Mouse (Mus musculus) limb, embryonic 11.5 days (tissue): Measurements from ENCODE around the gene Irf1. TPM values are rescaled to one million over a fixed set of nuclear protein-coding genes. Genes with fewer than 3 reads are reported as not detected.

ENCODE experiments used
- ATAC-seq: fragments of 200-750 bp; cut with Nextera tagmentation; 2 replicates; pipeline ENCODE4 v1.8.0; 2017; ENCODE audit warnings: low read depth; ENCODE audit not compliant: insufficient number of reproducible peaks, low FRiP score, low TSS enrichment
- DNase-seq: peaks from one replicate; pipeline ENCODE4 v3.0.0-alpha.2; 2015; ENCODE audit warnings: low spot score
- H3K27ac ChIP-seq: fragments of 300-500 bp; sonication (generic); replicated peaks from 2 replicates; pipeline ENCODE4 v1.5.1; 2014; ENCODE audit warnings: low read depth, mild to moderate bottlenecking, low read length
- H3K27me3 ChIP-seq: fragments of 300-500 bp; sonication (generic); 2 replicates; pipeline ENCODE4 v1.6.1; 2014; ENCODE audit warnings: mild to moderate bottlenecking, low read length, mixed read lengths; ENCODE audit not compliant: control insufficient read depth, insufficient read depth
- H3K36me3 ChIP-seq: fragments of 300-500 bp; sonication (generic); 2 replicates; pipeline ENCODE4 v1.6.1; 2014; ENCODE audit warnings: mild to moderate bottlenecking, low read length, moderate library complexity, mixed read lengths; ENCODE audit not compliant: control insufficient read depth, insufficient read depth
- H3K4me1 ChIP-seq: fragments of 300-500 bp; sonication (generic); 2 replicates; pipeline ENCODE4 v1.6.1; 2014; ENCODE audit warnings: low read length, mixed read lengths; ENCODE audit not compliant: control insufficient read depth, insufficient read depth
- H3K4me2 ChIP-seq: fragments of 300-500 bp; sonication (generic); 2 replicates; pipeline ENCODE4 v1.6.1; 2014; ENCODE audit warnings: low read depth, mild to moderate bottlenecking, moderate library complexity; ENCODE audit not compliant: severe bottlenecking
- H3K4me3 ChIP-seq: fragments of 300-500 bp; sonication (generic); 2 replicates; pipeline ENCODE4 v1.5.1; 2014; ENCODE audit warnings: low read depth, low read length
- H3K9ac ChIP-seq: fragments of 300-500 bp; sonication (generic); 2 replicates; pipeline ENCODE4 v1.6.1; 2014; ENCODE audit warnings: mild to moderate bottlenecking, low read length
- H3K9me3 ChIP-seq: fragments of 300-500 bp; sonication (generic); 2 replicates; pipeline ENCODE4 v1.6.1; 2016; ENCODE audit warnings: low read length; ENCODE audit not compliant: control insufficient read depth
- WGBS: fragments of 180-500 bp; shearing (Covaris S2); extraction: QIAGEN DNeasy Blood & Tissue Kit; methylation state at CpG from one replicate; pipeline ENCODE4 v1.1.7; 2014; 5-methylcytosine and 5-hydroxymethylcytosine counted together
- polyA plus RNA-seq: library from polyadenylated mRNA; unstranded; fragments of >200 nt; fragmentation: Nextera tagmentation; extraction: Ambion mirVana; gene quantifications from 2 replicates; pipeline ENCODE4 v1.2.1, GENCODE M21; 2014

Gene Irf1
- polyA plus RNA-seq, 1 experiment from 2014 or later: 8.0 TPM

DNA sequence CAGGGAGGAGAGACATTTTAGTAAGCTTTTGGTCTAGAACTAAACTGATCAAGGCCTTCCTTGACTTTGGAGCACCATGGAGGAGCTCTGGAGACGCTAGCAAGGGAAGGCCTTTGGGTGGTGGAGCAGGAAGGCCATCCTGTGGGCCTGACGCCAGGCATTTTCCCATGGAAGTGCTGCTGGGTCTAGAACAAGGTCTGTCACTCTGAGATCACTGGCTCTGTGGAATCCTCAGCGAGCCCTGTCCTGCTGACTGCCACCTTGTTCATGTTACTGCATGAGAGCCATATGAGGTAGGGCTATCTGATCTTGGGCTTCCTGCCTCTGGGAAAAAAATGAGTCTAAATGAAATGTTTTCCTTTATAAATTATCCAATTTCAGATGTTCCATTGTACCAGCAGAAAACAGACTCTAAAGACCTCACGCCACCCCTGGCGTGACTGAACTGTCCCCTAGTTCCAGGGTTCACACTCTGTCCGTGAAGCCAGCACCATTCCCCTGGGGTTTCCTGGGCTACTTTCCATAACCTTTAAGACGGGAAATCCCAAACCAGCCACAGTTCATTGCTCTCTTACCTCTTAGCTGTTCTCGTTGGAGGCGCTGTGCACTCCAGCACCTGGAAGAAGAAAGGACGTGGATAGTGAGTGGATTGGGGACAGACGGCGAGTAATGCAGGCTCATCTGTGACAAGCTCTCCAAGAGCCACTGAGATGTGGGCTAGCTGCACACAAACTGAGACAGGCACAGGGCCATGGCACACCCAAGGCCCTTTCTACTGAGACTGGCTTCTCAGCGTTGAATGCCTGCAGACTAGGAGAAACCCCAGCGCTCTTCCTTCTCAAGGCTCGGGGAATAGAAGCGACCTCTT lies 43.4 kb downstream of the Irf1 start:
- WGBS: 84% methylated on average over 16 of the region's 16 CpGs

DNA sequence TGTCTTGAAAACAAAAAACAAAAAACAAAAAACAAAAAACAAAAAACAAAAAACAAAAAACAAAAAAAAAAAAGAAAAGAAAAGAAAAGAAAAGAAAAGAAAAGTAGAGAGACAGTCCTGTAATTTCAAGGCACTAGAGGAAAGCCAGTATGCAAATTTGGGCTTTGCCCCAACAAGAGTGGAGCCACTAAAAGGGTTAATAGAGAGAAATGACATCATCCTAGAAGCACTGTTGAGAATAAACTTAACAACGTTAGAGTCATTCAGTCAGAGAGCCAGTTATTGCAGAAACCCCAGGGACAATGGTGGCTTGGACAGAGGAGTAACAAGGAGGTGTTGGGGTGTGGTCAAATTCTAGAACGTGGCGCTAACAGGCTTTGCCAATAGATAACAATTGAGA lies 45.0 kb downstream of the Irf1 start:
- no peak for ATAC-seq

More for the DNA sequence above, 43.4 kb downstream of the Irf1 start:
- Histone ChIP-seq H3K27me3 (no peaks in the 10 kb centered on the region), H3K9me3 (no peaks in the 10 kb centered on the region), H3K4me1 (no peaks in the 10 kb centered on the region), H3K4me3 (no peak overlapping the region), H3K36me3 (no peaks in the 10 kb centered on the region), H3K27ac (no peak overlapping the region), H3K9ac (no peak overlapping the region), H3K4me2 (no peak overlapping the region)
- ATAC-seq (no peak), DNase-seq (no peak)

DNA sequence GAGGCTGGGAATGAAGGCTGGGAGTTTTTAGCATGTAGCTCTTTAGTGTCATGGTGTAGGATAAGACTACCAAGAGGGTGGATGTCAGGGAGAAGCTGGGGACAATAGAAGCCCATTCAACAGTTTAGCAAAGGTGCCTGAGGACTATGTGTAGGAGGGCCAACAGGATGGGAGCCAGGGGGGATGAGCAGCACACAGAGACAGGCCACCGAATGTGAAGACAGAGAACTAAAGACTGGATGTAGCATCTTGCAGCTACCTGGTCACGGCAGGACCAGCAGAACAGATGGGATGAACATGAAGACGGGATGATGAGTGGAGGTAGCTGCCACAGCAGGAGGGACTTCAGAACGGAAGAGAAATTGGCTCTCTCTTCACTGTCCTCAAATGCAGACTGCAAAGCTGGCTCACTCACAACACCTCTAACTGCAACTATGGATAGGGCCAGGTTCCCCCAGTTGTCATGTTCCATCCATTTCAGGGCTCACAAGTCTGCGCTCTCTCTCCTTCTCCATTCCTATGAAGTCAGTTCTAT lies 47.1 kb downstream of the Irf1 start:
- 86% methylated on average over 5 of the region's 5 CpGs for WGBS
- ATAC-seq: no peak

More for the DNA sequence above, 45.0 kb downstream of the Irf1 start:
- Histone ChIP-seq H3K4me3 (no peak overlapping the region), H3K9ac (no peak overlapping the region), H3K9me3 (no peaks in the 10 kb centered on the region), H3K4me2 (no peak overlapping the region), H3K4me1 (no peaks in the 10 kb centered on the region), H3K27ac (no peak overlapping the region), H3K36me3 (no peaks in the 10 kb centered on the region), H3K27me3 (no peaks in the 10 kb centered on the region)
- DNase-seq: no peak
- 69% methylated on average over 3 of the region's 3 CpGs for WGBS

DNA sequence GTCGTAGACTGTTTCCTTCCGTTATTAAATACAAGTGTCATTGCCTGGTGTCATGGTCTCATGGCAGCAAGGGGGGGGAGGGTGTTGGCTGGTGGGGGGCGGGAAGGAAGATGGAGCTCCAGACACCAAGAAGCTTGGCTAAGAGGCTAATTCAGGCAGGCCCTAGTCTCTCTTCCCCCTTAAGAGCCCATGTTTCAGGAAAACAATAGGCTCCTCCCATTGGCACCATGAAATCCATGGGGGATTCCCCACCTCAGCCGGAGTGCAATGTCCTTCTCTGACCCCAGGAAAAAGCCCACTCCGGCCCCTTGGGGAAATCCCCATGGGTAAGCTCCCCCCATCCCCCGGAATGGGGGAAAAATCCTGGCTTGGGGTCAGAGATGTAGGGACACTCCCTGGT lies 49.0 kb downstream of the Irf1 start:
- ATAC-seq (no peak), DNase-seq (no peak)
- no peaks in the 10 kb centered on the region for H3K9me3 ChIP-seq
- H3K4me1 ChIP-seq: no peaks in the 10 kb centered on the region
- no peak overlapping the region for H3K4me2 ChIP-seq
- 66% methylated on average over 6 of the region's 6 CpGs for WGBS
- H3K27me3 ChIP-seq: no peaks in the 10 kb centered on the region
- H3K27ac ChIP-seq: no peak overlapping the region
- H3K36me3 ChIP-seq: no peaks in the 10 kb centered on the region
- no peak overlapping the region for H3K9ac ChIP-seq
- no peak overlapping the region for H3K4me3 ChIP-seq

More for the DNA sequence above, 47.1 kb downstream of the Irf1 start:
- H3K9ac ChIP-seq: no peak overlapping the region
- no peak overlapping the region for H3K27ac ChIP-seq
- H3K9me3 ChIP-seq: no peaks in the 10 kb centered on the region
- H3K27me3 ChIP-seq: no peaks in the 10 kb centered on the region
- H3K4me3 ChIP-seq: no peak overlapping the region
- no peak overlapping the region for H3K4me2 ChIP-seq
- H3K36me3 ChIP-seq: no peaks in the 10 kb centered on the region
- no peak for DNase-seq
- H3K4me1 ChIP-seq: no peaks in the 10 kb centered on the region

- H3K4me1 ChIP-seq: no peaks in the 10 kb centered on the region
- DNase-seq (no peak), ATAC-seq (no peak)
- H3K36me3 ChIP-seq: no peaks in the 10 kb centered on the region
- no peak overlapping the region for H3K9ac ChIP-seq
- no peak overlapping the region for H3K4me2 ChIP-seq
- H3K9me3 ChIP-seq: no peaks in the 10 kb centered on the region
- 90% methylated on average over 6 of the region's 6 CpGs for WGBS
- no peaks in the 10 kb centered on the region for H3K27me3 ChIP-seq
- H3K27ac ChIP-seq: no peak overlapping the region
- no peak overlapping the region for H3K4me3 ChIP-seq
Measured at GRCm38 (mm10) chr11:53819511-53819910, 49.7 kb downstream of the Irf1 start.

GRCm38 (mm10) chr11:53820516-53821170 lies 50.8 kb downstream of the Irf1 start:
- 88% methylated on average over 13 of the region's 13 CpGs for WGBS
- ATAC-seq (no peak), DNase-seq (no peak)
- Histone ChIP-seq H3K27ac (no peak overlapping the region), H3K9me3 (no peaks in the 10 kb centered on the region), H3K9ac (no peak overlapping the region), H3K4me1 (no peaks in the 10 kb centered on the region), H3K4me2 (no peak overlapping the region), H3K27me3 (no peaks in the 10 kb centered on the region), H3K36me3 (no peaks in the 10 kb centered on the region), H3K4me3 (no peak overlapping the region)

GRCm38 (mm10) chr11:53821230-53821944 lies 51.6 kb downstream of the Irf1 start:
- no peak overlapping the region for H3K4me2 ChIP-seq
- 83% methylated on average over 11 of the region's 11 CpGs for WGBS
- H3K27me3 ChIP-seq: no peaks in the 10 kb centered on the region
- H3K9me3 ChIP-seq: no peaks in the 10 kb centered on the region
- H3K9ac ChIP-seq: no peak overlapping the region
- no peaks in the 10 kb centered on the region for H3K4me1 ChIP-seq
- no peaks in the 10 kb centered on the region for H3K36me3 ChIP-seq
- DNase-seq (no peak), ATAC-seq (no peak)
- no peak overlapping the region for H3K4me3 ChIP-seq
- H3K27ac ChIP-seq: no peak overlapping the region

GRCm38 (mm10) chr11:53821945-53822338 lies 52.1 kb downstream of the Irf1 start:
- ATAC-seq: no peak
- Histone ChIP-seq H3K4me1 (no peaks in the 10 kb centered on the region), H3K4me2 (no peak overlapping the region), H3K27me3 (no peaks in the 10 kb centered on the region), H3K9me3 (no peaks in the 10 kb centered on the region), H3K9ac (no peak overlapping the region), H3K4me3 (no peak overlapping the region), H3K27ac (no peak overlapping the region), H3K36me3 (no peaks in the 10 kb centered on the region)
- WGBS: 93% methylated on average over 3 of the region's 3 CpGs
- DNase-seq: no peak
